Mouse (Mus musculus): ENCODE data around the gene Adat1.
A peak's percentile ranks its signal among the peaks of the same experiment; 100 is the strongest.

The Adat1 gene

GRCm38 (mm10) chr8:111992013-111992702 lies at the start of gene Adat1:
Gene Adat1 (minus strand): TSS chr8:111992302.
- DNase-seq = peak; percentile 80

- DNase-seq = no peak
These were observed 45.4 kb upstream of the Adat1 start for GRCm38 (mm10) chr8:112037521-112037920.

DNA sequence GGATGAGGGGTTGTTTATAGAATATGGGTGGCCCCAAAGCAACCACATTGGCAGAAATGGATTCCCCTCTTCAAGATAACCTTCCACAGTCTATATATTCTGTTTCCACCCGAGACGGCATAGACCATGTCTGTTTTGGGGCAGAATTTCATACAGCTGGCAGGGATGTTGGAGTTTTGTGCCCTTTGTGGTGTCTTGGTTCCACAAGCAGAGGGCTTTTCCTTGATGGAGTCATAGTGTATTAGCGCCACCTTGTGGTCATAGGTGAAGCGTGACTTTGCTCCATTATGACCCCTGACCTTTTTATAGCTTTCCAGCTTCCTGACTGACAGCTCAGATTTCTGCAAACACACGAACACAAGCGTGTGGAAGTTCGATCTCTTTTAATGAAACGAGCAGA lies 42.5 kb upstream of the Adat1 start:
- DNase-seq = peak; percentile 31

DNA sequence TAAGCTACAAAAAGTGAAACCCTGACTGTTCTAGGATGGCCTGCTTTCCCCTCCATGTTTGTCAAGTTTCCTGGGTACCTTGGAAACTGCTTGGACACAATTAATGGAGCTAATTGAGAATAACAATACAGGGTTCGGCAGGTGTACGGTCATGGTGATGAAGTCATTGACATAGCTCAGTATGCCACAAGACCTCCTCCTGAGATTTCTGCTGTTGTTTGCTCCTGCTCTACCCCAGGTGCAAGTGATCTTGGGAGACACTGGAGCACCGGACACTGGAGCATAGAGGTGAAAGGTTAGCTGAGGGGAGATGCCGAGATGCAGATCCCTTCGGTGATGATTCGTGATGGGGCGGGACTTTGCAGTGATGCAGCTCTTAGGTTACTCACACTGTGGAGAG lies 41.0 kb upstream of the Adat1 start:
- no peak for DNase-seq

- no peak for DNase-seq
These were observed 38.6 kb upstream of the Adat1 start for GRCm38 (mm10) chr8:112030663-112031062.

- no peak for DNase-seq
These were observed 37.4 kb upstream of the Adat1 start for GRCm38 (mm10) chr8:112029455-112029854.

- no peak for DNase-seq
These were observed 22.8 kb upstream of the Adat1 start, which contains the start of gene Gm6793 for GRCm38 (mm10) chr8:112014936-112015335. Gene Gm6793 (minus strand): TSS chr8:112015036.

DNA sequence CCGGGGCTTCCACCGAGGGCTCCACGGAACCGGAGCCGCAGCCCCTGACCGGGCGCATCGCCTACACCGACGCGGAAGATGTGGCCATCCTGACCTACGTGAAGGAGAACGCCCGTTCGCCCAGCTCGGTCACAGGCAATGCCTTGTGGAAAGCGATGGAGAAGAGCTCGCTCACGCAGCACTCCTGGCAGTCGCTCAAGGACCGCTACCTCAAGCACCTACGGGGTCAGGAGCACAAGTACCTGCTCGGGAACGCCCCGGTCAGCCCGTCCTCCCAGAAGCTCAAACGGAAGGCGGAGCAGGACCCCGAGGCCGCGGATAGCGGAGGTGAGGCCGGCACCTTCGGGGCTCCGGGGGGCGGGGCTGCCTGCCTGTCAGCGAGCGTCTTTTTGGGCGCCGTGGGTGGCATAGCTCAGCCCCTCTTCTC lies 19.7 kb upstream of the Adat1 start:
- DNase-seq = peak; percentile 47

DNA sequence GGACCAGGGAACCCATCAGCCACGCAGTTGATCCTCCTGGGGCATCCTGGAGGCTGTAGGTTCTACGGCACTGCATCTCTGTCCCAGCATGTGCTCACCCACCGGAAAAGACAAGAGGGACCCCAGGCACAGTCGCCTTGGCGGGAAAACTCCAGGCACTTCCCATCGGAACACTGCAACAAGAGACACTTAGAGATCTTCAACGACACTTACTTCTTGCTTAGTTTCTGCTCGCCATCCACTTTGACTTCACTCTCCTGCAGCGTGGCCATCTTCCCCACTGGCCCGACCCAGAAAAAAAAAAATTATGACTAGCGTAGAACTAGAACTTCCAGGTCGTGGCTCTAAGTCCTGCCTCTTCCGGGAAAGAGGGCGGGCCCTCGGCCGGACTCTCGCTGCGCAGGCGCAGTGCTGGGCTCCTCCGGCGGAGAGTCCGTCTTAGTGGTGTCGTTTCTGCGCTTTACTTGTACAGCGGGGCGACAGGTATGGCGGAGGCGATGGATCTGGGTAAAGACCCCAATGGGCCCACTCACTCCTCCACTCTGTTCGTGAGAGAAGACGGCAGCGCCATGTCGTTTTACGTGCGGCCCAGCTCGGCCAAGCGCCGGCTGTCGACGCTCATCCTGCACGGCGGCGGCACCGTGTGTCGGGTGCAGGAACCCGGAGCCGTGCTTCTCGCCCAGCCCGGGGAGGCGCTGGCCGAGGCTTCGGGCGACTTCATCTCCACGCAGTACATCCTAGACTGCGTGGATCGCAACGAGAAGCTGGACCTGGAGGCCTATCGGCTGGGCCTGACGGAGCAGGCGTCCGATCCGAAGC lies 19.1 kb upstream of the Adat1 start, which contains the start of the genes Kars and Terf2ip:
Gene Kars, minus strand, starts transcription at position 327 of the 819 bp plus-strand sequence.
Gene Terf2ip, plus strand, starts transcription at position 402 of the 819 bp plus-strand sequence.
- peak; percentile 92 for DNase-seq

DNA sequence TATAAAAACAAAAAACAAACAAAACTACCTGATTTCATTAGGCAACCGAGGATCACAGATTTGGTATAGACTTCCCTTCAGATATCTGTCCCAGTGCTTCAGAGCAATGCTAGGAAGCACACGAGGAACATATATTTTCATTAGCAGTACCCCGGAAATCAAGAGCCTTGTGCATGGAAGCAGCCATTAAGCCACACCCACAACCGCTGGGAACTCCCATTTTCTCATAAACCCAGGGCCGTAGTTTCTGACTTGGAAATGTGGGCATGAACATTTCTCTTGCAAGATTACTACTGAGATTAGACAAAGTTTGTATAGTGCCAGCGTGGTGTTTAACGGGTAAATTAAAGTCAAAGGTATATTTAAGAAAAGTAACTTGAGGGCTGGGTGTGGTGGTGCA lies 17.5 kb upstream of the Adat1 start:
- no peak for DNase-seq

GRCm38 (mm10) chr8:112007669-112008068 lies 15.6 kb upstream of the Adat1 start:
- DNase-seq = no peak

DNA sequence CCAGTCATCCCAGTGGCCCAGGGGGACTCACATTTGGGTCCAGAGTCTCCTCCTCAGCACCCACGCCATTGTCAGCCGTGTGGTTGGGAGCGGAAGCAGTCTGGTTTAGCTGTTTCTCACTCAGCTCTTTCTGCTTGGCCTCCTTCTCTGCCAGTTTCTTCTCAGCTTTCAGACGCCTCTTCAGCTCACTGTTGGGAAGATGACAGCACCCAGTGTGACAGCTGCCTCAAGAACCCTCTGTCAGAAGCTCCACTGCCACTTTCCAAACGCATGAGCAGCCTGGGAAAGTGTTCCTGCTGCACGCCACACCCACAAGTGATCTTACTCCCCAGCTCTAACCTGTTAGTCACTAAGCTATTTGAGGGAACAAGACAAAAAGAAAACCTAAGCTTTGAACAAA lies 13.5 kb upstream of the Adat1 start:
- DNase-seq = no peak

DNA sequence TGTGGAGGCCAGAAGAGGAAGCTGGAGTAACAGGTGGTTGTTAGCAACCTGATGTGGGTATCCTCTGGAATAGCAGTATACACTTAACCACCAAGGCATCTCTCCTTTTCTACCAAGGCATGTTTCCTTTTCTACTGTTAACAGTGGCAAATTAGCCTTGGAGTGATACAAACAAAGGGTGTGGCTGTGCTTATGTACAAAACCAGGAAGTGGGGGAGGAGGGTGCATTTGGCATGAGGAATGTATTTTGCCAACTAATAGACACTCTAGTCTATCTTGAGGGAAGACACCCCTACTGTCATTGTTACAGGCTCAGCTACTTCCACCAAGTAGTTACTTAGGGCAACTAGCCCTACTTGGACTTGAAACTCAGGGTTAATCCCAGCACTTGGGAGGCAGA lies 12.7 kb upstream of the Adat1 start:
- DNase-seq = no peak

GRCm38 (mm10) chr8:111992703-111993039 lies 569 bp upstream of the Adat1 start:
- DNase-seq = no peak

- no peak for DNase-seq
These were observed 824 bp downstream of the Adat1 start for GRCm38 (mm10) chr8:111991278-111991677.

DNA sequence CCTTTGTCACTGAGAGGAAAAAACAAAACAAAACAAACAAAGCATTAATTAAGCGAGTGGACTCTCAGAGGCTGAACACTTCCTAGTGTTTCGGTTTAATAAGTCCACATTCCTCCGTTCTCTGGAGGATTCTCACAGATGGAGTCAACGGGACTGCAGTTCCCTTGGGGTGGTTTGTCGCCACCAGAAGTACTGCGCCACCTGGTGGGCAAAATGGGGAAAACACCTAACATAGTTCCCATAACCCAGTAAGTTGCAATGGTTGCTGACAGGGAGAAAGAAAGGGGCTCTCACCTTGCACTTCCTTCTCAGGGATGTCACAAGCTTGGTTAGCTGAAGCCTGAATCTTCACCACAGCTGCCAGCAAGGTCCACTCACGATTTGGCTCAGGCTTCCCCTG lies 2.2 kb downstream of the Adat1 start:
- peak; percentile 82 for DNase-seq

DNA sequence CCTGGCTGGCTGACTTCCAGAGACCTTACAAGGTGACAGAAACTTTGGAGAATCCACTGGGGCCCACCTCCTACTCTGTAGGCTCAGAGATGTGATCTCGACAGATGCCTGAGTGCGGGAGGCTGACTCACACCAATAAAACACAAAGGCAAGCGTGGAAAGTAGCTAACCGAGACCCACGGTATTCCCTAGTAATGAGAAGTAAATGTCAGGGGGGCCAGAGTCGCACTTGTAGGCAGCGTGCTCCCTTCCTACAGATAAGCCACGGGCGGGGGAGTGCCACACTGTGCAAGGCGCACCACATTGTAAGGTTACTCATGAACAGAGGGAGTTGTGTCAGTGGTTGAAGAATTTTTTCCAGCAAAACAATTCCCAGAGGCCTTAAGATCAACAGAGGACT lies 7.6 kb downstream of the Adat1 start:
- DNase-seq = no peak

- DNase-seq = peak; percentile 59
These were observed 10.0 kb downstream of the Adat1 start for GRCm38 (mm10) chr8:111982116-111982515.

DNA sequence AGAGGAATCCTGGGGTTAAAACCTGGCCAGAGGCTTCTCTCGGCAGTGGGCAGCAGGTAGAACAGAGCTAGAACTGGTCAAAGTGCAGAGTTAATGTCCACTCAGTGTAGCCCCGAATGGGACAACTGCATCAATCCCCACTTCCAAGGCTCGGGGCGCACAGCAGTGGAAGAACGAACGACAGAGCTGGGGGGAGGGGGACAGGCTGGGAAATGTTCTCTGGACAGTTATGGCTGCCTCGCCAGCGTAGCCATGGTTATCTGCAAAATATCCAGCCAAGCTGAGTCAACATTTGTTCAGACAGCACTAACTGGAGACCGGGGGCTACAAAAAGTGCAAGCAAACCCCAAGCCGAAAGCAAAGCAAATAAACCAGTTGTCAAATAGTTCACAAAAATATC lies 14.0 kb downstream of the Adat1 start:
- no peak for DNase-seq

DNA sequence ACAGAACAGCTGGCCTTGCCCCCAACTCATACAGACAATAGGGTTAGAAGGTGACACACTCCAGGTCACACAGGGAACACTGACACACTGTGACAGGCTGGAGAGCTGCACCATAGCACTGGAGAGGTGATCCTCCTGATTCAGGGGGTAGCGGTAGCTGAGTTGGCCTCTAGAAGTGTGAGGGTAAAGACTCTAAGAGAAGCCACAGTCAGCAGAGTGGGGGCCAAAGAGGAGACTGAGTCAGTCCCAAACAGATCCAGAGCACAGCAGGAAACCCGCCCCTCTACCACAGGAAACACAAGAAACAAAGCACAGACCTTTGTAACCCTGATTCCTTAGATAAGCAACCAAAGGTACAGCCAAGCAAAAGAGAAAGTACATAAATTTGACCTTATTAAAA lies 15.8 kb downstream of the Adat1 start:
- no peak for DNase-seq

DNA sequence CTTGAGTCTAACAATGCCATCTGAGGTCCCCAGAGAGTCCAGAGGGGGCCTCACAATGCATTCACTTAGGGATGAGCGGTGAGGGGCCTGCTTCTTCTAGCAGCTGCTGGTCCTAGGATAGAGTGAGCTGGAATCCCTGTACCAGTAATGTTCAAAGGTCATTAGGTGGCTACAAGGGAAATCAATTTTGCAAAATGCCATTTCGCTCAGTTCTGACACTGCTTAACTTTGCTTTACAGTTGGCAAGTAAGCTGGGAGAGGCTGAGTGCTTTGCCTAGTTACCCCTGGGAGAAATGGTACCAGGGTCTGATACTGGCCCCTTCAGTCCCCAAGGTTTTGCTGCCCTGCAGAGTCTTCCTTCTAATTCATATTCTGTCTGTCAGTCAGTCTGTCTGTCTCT lies 16.4 kb downstream of the Adat1 start:
- no peak for DNase-seq

GRCm38 (mm10) chr8:111974138-111974537 lies 18.0 kb downstream of the Adat1 start:
- DNase-seq = no peak

DNA sequence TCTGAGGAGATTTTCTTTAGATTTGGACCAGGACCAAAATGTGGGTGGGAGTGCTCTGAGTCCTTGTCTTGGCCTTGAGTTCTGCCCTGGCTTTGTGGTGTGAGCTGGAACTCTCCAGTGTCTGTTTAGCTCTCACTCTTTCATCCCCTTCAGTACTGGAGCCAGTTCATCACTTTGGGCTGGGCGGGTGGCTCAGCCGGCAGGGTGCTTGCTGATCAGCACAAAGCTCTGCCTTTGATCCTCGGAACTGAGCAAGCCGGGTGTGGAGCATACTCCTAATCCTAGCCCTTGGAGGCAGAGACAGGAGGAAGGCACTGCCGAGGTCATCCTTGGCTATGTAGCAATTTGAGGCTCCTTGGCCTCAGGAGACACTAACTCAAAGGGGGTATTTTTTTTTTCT lies 23.1 kb downstream of the Adat1 start:
- no peak for DNase-seq

DNA sequence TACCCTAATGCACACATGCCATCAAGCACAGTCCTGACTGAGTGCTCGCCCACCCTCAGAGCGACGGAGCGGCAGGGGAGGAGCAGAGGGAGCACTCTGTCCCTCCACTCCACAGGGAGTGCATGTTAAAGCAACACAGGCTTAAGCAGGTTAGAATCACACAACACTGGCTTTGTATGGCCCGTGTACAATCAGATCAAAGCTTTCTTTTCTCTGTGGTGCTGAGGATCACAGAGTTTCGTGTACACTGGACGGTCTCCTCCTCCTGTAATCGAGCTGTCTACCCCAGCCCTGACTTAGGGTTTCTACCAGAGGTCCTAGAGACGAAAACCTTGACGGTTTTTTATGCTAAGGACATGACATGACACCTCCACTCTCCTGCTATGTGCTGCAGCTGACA lies 23.6 kb downstream of the Adat1 start:
- DNase-seq = no peak
